Mouse (Mus musculus) kidney, postnatal 25 days (tissue): ENCODE measurements at regions not wholly inside any gene's neighbourhood (a gene's known extent, or its start where the extent isn't known, plus 50 kb on each side); places are given as distances from the start of the nearest gene placed in this dataset.

ENCODE experiments used
- DNase-seq, 2 experiments: peaks; one replicate each; pipeline ENCODE4 v3.0.0; 2021; ENCODE audit warnings: mixed read lengths in 2 of 2

DNA sequence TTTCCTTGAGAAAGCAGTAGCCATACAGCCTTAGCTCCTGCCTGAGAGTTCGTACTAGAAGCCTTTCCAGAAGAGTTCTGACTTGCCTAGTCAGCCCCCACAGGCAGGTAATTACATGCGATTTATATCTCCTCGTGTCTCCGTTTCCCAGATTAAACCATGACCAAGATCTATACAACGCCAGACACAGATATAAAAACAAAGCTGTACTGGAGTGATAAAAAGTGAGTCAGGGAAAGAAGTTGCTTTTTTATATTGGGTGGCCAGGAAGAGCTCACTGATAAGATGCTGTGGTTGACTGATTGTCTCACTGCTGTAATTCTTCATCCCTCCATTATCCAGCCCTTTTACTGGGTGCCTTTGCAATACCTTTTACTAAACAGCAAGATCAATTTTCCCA is 64.4 kb upstream of the Asb5 start:
- no peak for DNase-seq

DNA sequence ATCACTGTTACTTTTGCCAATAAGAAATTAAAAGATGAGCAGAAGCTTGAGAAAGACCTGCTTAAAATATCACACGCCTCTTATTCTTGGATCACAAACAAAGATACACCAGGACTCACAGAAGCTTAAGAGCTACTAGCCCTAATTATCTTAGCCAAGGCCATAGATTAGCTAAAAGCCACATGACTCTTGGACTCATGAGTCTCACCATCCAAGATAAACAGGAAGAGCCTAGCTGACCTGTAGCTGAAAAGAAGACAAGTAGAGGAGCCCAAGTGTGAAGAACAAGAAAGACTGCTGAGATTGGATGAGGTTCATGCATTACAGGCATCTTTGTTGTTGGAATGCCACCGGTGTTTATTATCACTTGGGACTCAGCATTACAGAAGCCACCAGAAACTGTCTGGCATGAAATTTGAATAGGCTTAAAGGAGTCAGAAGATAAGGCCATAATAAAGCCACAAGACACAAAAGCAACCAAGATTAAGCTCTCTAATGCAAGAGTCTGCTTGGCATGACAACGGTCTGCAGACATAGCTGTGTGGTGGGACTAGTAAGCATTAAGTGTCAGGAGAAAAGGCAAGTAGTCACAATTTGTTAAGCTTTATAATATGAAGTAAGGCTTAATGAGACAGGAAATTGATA is 63.8 kb upstream of the Asb5 start:
- no peak for DNase-seq
